Mouse (Mus musculus): ENCODE results near the gene Lipe. TPM values are rescaled to one million over a fixed set of nuclear protein-coding genes. Genes with fewer than 3 reads are reported as not detected.
A peak's percentile ranks its signal among the peaks of the same experiment; 100 is the strongest.
"Not testable (repeated sequence)": the region's sequence is repeated elsewhere in the genome, so short reads cannot be mapped to it uniquely, and the experiment has no call there.

Gene Lipe
- polyA plus RNA-seq, 1 experiment from 2014 or later, result 5.3 TPM

GRCm38 (mm10) chr7:25433781-25434560 lies 35.5 kb upstream of the Lipe start:
- H3K4me2 ChIP-seq (ENCODE audit: low read length), result no peak overlapping the region
- no peak overlapping the region for H3K27ac ChIP-seq (ENCODE audit: low read depth, low read length)
- ATAC-seq (no peak), DNase-seq (ENCODE audit: low spot score) (no peak)
- H3K9ac ChIP-seq (ENCODE audit: low read length), result no peak overlapping the region
- H3K36me3 ChIP-seq (ENCODE audit: control insufficient read depth, insufficient read depth, low read length), result no peaks in the 10 kb centered on the region
- WGBS, result 92% methylated on average over 9 of the region's 9 CpGs
- H3K4me1 ChIP-seq (ENCODE audit: control insufficient read depth, insufficient read depth, low read length), result 0 out of 2 replicates have a peak, but pooled peaks cover 5% of the 10 kb centered on the region
- H3K4me3 ChIP-seq (ENCODE audit: low read depth, low read length), result no peak overlapping the region
- H3K9me3 ChIP-seq (replicated peaks; ENCODE audit: control insufficient read depth, low read length), result no peaks in the 10 kb centered on the region
- H3K27me3 ChIP-seq (replicated peaks; ENCODE audit: control insufficient read depth, insufficient read depth, low read length), result no peaks in the 10 kb centered on the region

- no peak for ATAC-seq
- no peaks in the 10 kb centered on the region for H3K27me3 ChIP-seq (replicated peaks; ENCODE audit: control insufficient read depth, insufficient read depth, low read length)
- no peak overlapping the region for H3K9ac ChIP-seq (ENCODE audit: low read length)
- H3K9me3 ChIP-seq (replicated peaks; ENCODE audit: control insufficient read depth, low read length), result no peaks in the 10 kb centered on the region
- DNase-seq (ENCODE audit: low spot score), result peak; percentile 7
- WGBS, result 9% methylated on average over 5 of the region's 5 CpGs
- no peak overlapping the region for H3K4me2 ChIP-seq (ENCODE audit: low read length)
- no peak overlapping the region for H3K4me3 ChIP-seq (ENCODE audit: low read depth, low read length)
- 0 out of 2 replicates have a peak, but pooled peaks cover 5% of the 10 kb centered on the region for H3K4me1 ChIP-seq (ENCODE audit: control insufficient read depth, insufficient read depth, low read length)
- no peaks in the 10 kb centered on the region for H3K36me3 ChIP-seq (ENCODE audit: control insufficient read depth, insufficient read depth, low read length)
- H3K27ac ChIP-seq (ENCODE audit: low read depth, low read length), result 0 out of 2 replicates have a peak overlapping the region, but pooled peaks have one; percentile 18
These were observed 34.6 kb upstream of the Lipe start for GRCm38 (mm10) chr7:25433007-25433541.

GRCm38 (mm10) chr7:25432381-25432780 lies 33.9 kb upstream of the Lipe start:
- no peak for DNase-seq (ENCODE audit: low spot score)
- H3K4me1 ChIP-seq (ENCODE audit: control insufficient read depth, insufficient read depth, low read length), result 0 out of 2 replicates have a peak, but pooled peaks cover 5% of the 10 kb centered on the region
- H3K4me2 ChIP-seq (ENCODE audit: low read length), result no peak overlapping the region
- WGBS, result 93% methylated on average over 6 of the region's 6 CpGs
- ATAC-seq, result no peak
- no peaks in the 10 kb centered on the region for H3K36me3 ChIP-seq (ENCODE audit: control insufficient read depth, insufficient read depth, low read length)
- no peak overlapping the region for H3K4me3 ChIP-seq (ENCODE audit: low read depth, low read length)
- H3K27me3 ChIP-seq (replicated peaks; ENCODE audit: control insufficient read depth, insufficient read depth, low read length), result no peaks in the 10 kb centered on the region
- no peak overlapping the region for H3K9ac ChIP-seq (ENCODE audit: low read length)
- no peak overlapping the region for H3K27ac ChIP-seq (ENCODE audit: low read depth, low read length)
- H3K9me3 ChIP-seq (replicated peaks; ENCODE audit: control insufficient read depth, low read length), result no peaks in the 10 kb centered on the region

- WGBS, result 90% methylated on average over 4 of the region's 4 CpGs
- Histone ChIP-seq H3K36me3 (ENCODE audit: control insufficient read depth, insufficient read depth, low read length) (no peaks in the 10 kb centered on the region), H3K9me3 (replicated peaks; ENCODE audit: control insufficient read depth, low read length) (no peaks in the 10 kb centered on the region), H3K9ac (ENCODE audit: low read length) (no peak overlapping the region), H3K4me1 (ENCODE audit: control insufficient read depth, insufficient read depth, low read length) (0 out of 2 replicates have a peak, but pooled peaks cover 5% of the 10 kb centered on the region), H3K4me2 (ENCODE audit: low read length) (no peak overlapping the region), H3K4me3 (ENCODE audit: low read depth, low read length) (no peak overlapping the region), H3K27me3 (replicated peaks; ENCODE audit: control insufficient read depth, insufficient read depth, low read length) (no peaks in the 10 kb centered on the region), H3K27ac (ENCODE audit: low read depth, low read length) (no peak overlapping the region)
- DNase-seq (ENCODE audit: low spot score), result no peak
- no peak for ATAC-seq
These were observed 31.6 kb upstream of the Lipe start for GRCm38 (mm10) chr7:25429886-25430784.

DNA sequence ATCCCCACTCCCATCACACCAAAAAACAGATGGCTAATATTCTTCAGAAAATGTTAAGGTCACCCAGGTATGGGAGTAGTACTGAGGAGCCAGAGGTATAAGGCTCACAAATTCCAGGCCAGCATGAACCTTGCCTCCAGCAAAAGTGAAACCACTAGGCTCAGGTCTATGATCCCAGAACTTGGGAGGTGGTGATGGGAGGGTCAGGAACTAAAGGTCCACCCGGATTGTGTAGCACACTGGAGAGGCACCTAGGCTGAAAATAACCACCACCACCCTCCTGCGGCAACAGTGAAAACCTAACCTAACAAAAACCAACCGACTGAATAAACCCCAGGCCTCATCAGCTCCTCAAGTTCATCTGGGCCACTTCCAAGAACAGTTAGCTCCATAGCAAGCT lies 29.8 kb upstream of the Lipe start:
- 93% methylated on average over 3 of the region's 3 CpGs for WGBS
- no peaks in the 10 kb centered on the region for H3K9me3 ChIP-seq (replicated peaks; ENCODE audit: control insufficient read depth, low read length)
- no peak overlapping the region for H3K4me2 ChIP-seq (ENCODE audit: low read length)
- ATAC-seq (no peak), DNase-seq (ENCODE audit: low spot score) (no peak)
- H3K4me3 ChIP-seq (ENCODE audit: low read depth, low read length), result no peak overlapping the region
- H3K9ac ChIP-seq (ENCODE audit: low read length), result no peak overlapping the region
- H3K27me3 ChIP-seq (replicated peaks; ENCODE audit: control insufficient read depth, insufficient read depth, low read length), result no peaks in the 10 kb centered on the region
- H3K4me1 ChIP-seq (ENCODE audit: control insufficient read depth, insufficient read depth, low read length), result 0 out of 2 replicates have a peak, but pooled peaks cover 4% of the 10 kb centered on the region
- H3K27ac ChIP-seq (ENCODE audit: low read depth, low read length), result no peak overlapping the region
- no peaks in the 10 kb centered on the region for H3K36me3 ChIP-seq (ENCODE audit: control insufficient read depth, insufficient read depth, low read length)

DNA sequence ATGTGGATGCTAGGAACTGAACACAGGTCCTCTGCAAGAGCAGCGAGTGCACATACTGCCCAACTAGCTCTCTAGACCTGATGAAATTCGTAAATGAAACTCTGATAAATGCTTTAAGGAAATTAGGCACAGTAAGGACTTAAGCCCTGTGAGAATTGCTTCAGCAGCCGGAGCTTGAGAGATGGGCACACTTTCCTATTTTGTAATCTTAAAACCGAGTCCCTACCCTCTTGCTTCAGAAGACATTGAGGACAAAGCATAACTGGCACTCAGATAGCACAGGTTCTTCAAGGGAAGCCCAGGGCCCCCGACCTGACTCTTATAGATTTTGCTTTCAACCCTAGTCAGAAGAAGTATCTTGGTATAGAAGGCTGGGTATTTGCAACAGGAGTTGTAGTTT lies 28.6 kb upstream of the Lipe start:
- no peaks in the 10 kb centered on the region for H3K27me3 ChIP-seq (replicated peaks; ENCODE audit: control insufficient read depth, insufficient read depth, low read length)
- no peak overlapping the region for H3K27ac ChIP-seq (ENCODE audit: low read depth, low read length)
- no peak overlapping the region for H3K4me2 ChIP-seq (ENCODE audit: low read length)
- H3K9me3 ChIP-seq (replicated peaks; ENCODE audit: control insufficient read depth, low read length), result no peaks in the 10 kb centered on the region
- no peaks in the 10 kb centered on the region for H3K36me3 ChIP-seq (ENCODE audit: control insufficient read depth, insufficient read depth, low read length)
- ATAC-seq (no peak), DNase-seq (ENCODE audit: low spot score) (no peak)
- H3K4me1 ChIP-seq (ENCODE audit: control insufficient read depth, insufficient read depth, low read length), result no peaks in the 10 kb centered on the region
- H3K4me3 ChIP-seq (ENCODE audit: low read depth, low read length), result no peak overlapping the region
- WGBS, result 84% methylated on average over 5 of the region's 5 CpGs
- H3K9ac ChIP-seq (ENCODE audit: low read length), result no peak overlapping the region

GRCm38 (mm10) chr7:25426380-25426779 lies 27.9 kb upstream of the Lipe start:
- H3K36me3 ChIP-seq (ENCODE audit: control insufficient read depth, insufficient read depth, low read length); H3K27ac ChIP-seq (ENCODE audit: low read depth, low read length); H3K9me3 ChIP-seq (replicated peaks; ENCODE audit: control insufficient read depth, low read length); ATAC-seq; H3K27me3 ChIP-seq (replicated peaks; ENCODE audit: control insufficient read depth, insufficient read depth, low read length); DNase-seq (ENCODE audit: low spot score); H3K4me3 ChIP-seq (ENCODE audit: low read depth, low read length); H3K4me1 ChIP-seq (ENCODE audit: control insufficient read depth, insufficient read depth, low read length); H3K9ac ChIP-seq (ENCODE audit: low read length); H3K4me2 ChIP-seq (ENCODE audit: low read length): not testable (repeated sequence)
- WGBS, result 91% methylated on average over 4 of the region's 4 CpGs

GRCm38 (mm10) chr7:25424429-25424828 lies 25.9 kb upstream of the Lipe start:
- Histone ChIP-seq H3K27me3 (replicated peaks; ENCODE audit: control insufficient read depth, insufficient read depth, low read length) (no peaks in the 10 kb centered on the region), H3K4me1 (ENCODE audit: control insufficient read depth, insufficient read depth, low read length) (no peaks in the 10 kb centered on the region), H3K36me3 (ENCODE audit: control insufficient read depth, insufficient read depth, low read length) (no peaks in the 10 kb centered on the region), H3K27ac (ENCODE audit: low read depth, low read length) (no peak overlapping the region), H3K4me3 (ENCODE audit: low read depth, low read length) (no peak overlapping the region), H3K9ac (ENCODE audit: low read length) (no peak overlapping the region), H3K9me3 (replicated peaks; ENCODE audit: control insufficient read depth, low read length) (no peaks in the 10 kb centered on the region), H3K4me2 (ENCODE audit: low read length) (no peak overlapping the region)
- DNase-seq (ENCODE audit: low spot score) (peak; percentile 94), ATAC-seq (peak; percentile 60)
- 34% methylated on average over 4 of the region's 4 CpGs for WGBS

Data from forebrain, embryonic 14.5 days (tissue).